Mouse (Mus musculus): Measurements from ENCODE around the gene Trim71.

GRCm38 (mm10) chr9:114576001-114576400 is 11.8 kb upstream of the Trim71 start:
- TF ChIP-seq POLR2A (IDR thresholded peaks at IDR 0.05; ENCODE audit: control insufficient read depth, low read depth, low read length) (no peak), CTCF (IDR thresholded peaks at IDR 0.05; ENCODE audit: control insufficient read depth, insufficient read depth, insufficient replicate concordance, low read depth, low read length) (no peak)
